Mouse (Mus musculus) cerebellum, adult 11 months (tissue): Measurements from ENCODE around the gene Thrsp.

ENCODE experiments used
- DNase-seq: peaks from one replicate; pipeline ENCODE4 v3.0.0; 2022

Thrsp gene

DNA sequence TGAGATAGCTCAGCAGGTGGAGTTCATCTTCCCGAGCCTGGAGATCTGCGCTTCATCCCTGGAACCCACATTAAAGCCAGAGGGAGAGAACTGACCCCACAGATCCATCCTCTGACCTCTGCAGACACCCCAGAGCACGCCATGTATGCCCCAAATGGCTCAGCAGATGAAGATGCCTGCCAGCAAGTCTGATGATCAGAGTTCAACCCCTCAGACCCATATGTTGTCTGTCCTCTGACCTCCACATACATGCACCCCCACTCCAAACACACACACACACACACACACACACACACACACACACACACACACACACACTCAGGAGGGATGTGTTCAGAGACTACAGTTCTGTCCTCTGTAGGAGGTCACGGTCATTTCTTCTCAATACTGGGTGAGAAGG lies 1.1 kb downstream of the Thrsp start:
- no peak for DNase-seq

GRCm38 (mm10) chr7:97414915-97415687 lies 2.4 kb downstream of the Thrsp start:
- DNase-seq = peak; percentile 33

DNA sequence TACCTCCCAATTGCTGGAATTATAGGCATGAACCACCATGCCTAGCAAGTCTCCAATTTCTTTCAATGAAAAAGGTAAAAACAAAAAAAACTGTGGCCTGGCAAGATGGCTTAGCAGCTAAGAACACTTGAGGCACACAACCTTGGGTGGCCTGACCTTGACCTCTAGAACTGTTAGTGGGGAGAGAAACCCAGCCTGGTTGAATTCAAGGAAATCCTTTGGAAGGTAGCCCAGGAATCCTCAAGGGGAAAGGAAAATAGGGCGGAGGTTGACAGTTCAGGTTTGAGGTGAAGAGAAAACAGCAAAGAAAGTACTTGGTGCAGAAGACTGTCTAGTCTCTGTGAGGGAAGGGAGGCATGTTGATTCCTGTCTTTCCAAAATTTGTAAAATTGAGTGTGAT lies 3.1 kb downstream of the Thrsp start:
- no peak for DNase-seq

DNA sequence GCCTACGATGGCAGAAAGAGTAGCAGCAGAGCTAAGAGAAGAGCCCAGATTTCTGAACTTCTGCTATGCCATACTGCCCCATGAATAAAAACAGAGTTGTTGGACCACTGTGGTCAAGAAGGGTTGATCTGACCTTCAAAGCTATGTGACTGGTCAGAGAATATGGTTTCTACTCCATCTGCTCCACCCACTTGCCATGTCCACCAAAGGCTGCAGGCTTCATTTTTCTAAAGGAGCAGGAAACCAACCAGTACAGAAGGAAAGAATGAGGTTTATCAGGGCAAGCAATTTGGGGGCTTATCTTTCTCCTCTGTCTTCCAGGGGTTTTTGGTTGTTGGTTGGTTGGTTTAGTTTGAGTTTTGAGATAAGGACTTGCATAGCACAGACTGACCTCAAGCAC lies 3.5 kb downstream of the Thrsp start:
- no peak for DNase-seq

DNA sequence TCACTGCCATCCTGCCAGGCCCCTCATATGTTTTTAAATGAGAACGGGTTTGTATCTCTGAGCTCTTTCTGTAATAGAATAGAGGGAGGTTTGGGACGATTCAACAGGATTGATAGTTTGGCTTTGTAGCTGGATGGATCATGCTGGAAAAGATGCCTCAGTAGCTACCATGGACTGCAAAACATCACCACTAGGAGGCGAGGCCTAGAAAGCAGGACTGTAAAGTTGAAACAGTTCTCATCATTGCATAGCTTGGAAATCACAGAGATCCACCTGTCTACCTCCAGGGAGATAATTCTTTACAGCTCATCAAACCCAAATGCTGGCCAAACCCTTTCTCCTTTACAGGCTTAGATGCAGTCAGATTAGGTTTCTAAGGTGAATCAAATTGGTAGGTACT lies 6.0 kb downstream of the Thrsp start:
- no peak for DNase-seq

DNA sequence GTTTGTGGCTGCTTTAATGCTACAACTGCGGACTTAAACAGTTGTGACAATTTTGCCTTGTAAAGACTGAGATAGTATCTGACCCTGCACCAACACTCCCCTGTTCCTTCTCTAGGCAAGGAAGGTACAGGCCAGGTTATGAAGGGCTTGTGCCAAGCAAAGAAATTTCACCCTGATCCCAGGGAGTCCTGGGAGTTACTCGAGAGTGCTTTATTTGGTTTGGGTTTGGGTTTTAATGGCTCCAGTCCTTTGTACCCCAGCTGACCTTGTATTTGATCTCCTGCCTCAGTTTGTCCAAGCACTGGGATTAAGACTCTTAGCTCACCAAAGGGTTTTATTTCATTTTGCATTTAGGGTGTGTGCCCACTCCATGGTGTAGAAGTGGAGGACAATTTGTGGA lies 6.4 kb downstream of the Thrsp start:
- DNase-seq = no peak

- no peak for DNase-seq
Observed at GRCm38 (mm10) chr7:97407145-97407544, 10.4 kb downstream of the Thrsp start.

DNA sequence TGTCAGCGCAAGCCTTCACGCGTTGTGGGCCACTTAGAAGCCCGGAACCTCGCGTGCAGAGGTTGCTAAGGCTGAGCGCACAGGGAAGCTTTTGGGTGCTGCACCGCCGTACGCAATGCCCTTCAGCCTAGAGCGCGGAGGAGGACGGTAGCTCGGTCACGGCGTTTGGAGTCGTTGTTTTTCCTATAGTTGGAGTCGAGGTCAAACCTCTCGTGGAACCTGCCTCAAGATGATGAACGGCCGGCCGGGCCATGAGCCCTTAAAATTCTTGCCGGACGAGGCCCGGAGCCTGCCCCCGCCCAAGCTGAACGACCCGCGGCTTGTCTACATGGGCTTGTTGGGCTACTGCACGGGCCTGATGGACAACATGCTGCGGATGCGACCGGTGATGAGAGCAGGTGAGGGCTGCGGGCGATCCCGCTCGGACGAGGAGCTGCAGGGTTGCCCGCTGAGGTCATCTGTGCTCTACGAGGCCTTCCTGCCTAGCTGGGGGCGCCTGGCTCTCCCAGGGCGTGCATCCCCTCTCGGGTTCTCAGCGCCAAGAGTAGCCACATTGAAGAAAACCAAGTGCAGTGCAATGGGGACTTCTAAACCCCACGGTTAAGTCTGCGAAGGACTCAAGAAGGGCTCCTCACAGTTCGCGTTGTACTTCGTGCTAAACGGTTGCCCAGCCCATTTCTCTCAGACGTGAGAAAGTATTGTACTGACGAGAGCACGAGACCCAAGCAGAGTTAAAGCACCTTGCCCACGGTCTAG lies 17.4 kb downstream of the Thrsp start, which contains the start of gene Ndufc2:
Gene Ndufc2, plus strand, starts transcription at position 44 of the 756 bp plus-strand sequence.
- DNase-seq = peak; percentile 74

GRCm38 (mm10) chr7:97398943-97399342 lies 18.6 kb downstream of the Thrsp start:
- DNase-seq = no peak

GRCm38 (mm10) chr7:97394375-97394774 lies 23.2 kb downstream of the Thrsp start:
- no peak for DNase-seq

GRCm38 (mm10) chr7:97392079-97392445 lies 25.5 kb downstream of the Thrsp start:
- DNase-seq = no peak

GRCm38 (mm10) chr7:97391293-97392078 lies 26.0 kb downstream of the Thrsp start:
- DNase-seq = no peak

DNA sequence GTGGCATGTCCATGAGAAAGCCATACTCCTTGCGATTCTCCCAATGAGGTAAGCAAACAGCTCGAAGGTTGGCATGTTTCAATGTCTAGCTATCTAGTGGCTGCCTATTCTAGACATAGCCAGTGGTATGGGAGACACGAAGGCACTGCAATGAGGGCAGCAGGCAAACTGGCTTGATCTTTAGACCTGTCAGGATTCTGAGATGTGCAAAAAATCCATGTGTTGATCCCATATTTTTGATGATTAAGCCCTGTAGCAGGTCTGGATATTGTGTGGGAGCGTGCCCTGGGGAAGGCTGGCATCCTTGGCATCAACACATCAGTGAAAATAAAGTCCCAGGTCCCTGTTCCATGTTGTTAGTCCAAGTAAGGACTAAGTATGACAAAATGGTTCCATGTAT lies 29.0 kb downstream of the Thrsp start:
- DNase-seq = no peak

- DNase-seq = no peak
Observed at GRCm38 (mm10) chr7:97387561-97388147, 29.9 kb downstream of the Thrsp start.

DNA sequence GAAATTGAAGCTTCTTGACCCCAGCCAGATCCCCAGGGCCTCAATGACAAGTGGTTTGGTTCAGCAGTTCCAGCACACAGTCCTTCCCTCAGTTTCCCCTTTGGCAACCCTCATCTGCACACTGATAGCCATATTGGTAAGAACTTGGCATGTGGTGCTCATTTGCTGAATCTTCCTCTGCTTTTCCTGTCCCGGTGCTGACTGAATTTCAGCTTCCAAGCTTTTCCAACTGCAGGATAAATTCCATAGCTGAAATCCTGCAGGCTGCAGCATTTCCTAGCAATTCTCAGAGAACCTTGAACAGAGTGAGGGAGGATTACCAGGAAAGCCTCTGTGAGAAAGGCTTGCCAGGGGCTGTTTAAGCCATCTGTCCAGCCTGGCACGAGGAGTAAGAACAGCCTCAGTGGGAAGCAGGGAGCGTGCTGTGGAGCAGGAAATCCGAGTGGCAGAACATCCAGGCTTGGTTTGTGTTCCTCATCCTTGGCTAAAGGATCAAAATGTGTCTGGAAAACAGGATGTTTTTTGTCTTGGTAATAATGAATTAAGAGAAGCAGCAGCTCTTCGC lies 30.6 kb downstream of the Thrsp start:
- DNase-seq = peak; percentile 93

GRCm38 (mm10) chr7:97386106-97386805 lies 31.3 kb downstream of the Thrsp start:
- no peak for DNase-seq

DNA sequence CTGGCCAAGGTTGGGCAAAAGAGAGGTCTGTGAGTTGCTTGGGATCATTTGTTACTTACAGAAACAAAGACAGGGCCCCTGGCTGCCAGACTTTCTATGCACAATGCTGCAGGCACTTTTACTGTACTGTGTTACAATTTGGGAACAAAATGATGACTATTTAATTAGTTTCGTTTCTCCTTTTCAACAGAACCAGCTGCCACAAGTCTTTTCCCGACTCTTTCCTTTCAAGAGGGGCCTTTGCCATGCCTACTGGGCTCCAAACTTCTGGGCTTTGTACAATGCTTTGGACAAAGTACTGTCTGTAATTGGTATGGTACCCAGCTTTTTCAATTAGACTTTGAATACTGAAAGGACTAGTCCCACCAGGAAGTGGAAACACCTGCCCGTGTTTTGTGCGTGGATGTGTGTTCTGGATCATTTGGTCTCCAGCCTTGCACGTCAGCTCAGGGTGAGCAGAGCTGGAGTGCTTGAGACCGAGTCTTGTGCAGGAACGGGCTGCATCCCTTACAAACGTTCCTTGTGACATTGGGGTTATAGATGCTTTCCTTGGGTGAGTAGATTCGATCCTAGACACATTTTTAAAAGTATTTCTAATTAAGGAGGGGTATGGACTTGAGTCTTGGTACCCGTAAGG lies 33.9 kb downstream of the Thrsp start:
- DNase-seq = no peak

DNA sequence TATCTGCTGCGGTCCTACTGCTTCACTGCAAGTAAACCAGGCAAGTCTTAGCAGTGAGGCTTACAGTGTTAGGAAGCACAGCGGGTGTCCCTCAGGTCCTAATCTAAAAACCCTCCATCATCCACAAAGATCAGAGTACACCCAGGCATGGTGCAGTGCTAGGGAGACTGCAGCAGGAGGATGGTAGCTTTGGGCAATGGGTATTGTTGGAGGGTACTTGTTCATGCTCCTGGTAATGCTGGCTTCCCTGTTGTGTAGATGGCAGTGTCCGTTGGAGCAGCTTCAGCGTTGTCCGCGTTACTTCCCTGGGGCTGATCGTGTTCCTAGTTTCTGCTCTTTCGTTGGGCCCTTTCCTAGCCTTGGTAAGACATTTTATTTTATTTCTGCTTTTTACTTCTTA lies 34.9 kb downstream of the Thrsp start:
- DNase-seq = no peak

DNA sequence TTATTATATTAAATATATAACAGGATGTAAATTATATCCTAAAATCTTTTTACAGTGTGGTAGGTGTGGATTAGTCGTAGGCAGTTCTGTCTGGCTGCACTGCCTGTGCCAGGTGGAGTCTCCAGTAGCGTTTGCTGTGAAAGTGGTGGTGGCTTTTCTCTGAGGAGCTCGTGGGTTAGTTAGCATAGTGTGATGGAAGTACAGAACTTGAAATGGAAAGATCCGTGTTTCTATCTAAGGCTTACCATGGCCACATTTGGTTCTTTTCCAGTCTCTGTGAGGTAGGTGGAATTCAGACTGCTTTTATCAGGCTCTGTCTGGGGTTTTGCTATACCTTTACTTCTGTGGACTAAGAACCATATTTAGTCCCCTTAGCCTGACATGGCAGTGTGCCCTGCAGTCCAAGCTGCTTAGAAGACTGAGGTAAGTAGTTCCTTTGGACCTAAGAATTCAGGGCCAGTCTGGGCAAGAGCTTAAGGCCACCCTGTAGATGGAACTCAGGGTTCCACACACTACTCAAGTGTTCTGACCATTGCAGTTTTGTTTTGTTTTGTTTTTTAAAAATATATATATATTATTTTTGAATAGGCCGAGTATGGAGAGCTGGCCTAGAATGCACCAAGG lies 36.9 kb downstream of the Thrsp start:
- no peak for DNase-seq

DNA sequence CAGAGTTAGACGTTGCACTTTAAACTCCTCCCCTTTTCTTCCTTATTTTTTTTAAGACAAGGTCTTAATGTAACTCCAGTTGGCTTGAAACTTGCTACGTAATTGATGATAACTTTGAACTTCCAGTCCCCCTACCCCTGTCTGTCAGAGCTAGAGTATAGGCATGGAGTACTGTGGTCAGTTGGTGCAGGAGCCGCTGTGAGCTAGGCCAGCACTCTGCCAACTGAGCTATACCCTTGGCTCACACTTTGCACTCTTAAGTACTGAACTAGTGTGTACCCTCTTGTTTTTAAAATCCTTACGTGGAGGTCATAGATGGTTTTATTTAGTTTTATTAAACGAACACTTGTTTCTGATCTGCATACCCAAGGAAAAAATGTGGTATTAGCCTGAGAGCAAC lies 38.2 kb downstream of the Thrsp start:
- DNase-seq = no peak

- DNase-seq = no peak
Observed at GRCm38 (mm10) chr7:97375906-97376305, 41.6 kb downstream of the Thrsp start.
